Mouse (Mus musculus) liver, adult 2 months (tissue): ENCODE data around the gene Vsig10l. TPM values are rescaled to one million over a fixed set of nuclear protein-coding genes. Genes with fewer than 3 reads are reported as not detected.

ENCODE experiments used
- DNase-seq: peaks from one replicate; pipeline ENCODE4 v3.0.0-alpha.2; 2011; ENCODE audit warnings: low read depth, low spot score; ENCODE audit errors: extremely low read depth
- H3K27ac ChIP-seq: fragments of 200-500 bp; replicated peaks from 2 replicates; pipeline ENCODE4 v1.5.1; 2012; ENCODE audit warnings: low read depth, mild to moderate bottlenecking, control low read depth, inconsistent platforms, low read length; ENCODE audit not compliant: insufficient read depth
- H3K27me3 ChIP-seq: fragments of 200-500 bp; 2 replicates; pipeline ENCODE4 v1.6.1; 2012; ENCODE audit warnings: mild to moderate bottlenecking, moderate library complexity, low read length, inconsistent platforms; ENCODE audit not compliant: control insufficient read depth, insufficient read depth
- H3K36me3 ChIP-seq: fragments of 200-500 bp; 2 replicates; pipeline ENCODE4 v1.6.1; 2012; ENCODE audit warnings: low read length, inconsistent platforms; ENCODE audit not compliant: control insufficient read depth, insufficient read depth
- H3K4me1 ChIP-seq: fragments of 200-500 bp; 2 replicates; pipeline ENCODE4 v1.6.1; 2011; ENCODE audit warnings: low read length; ENCODE audit not compliant: control insufficient read depth, insufficient read depth
- H3K4me3 ChIP-seq: fragments of 200-500 bp; 2 replicates; pipeline ENCODE4 v1.5.1; 2011; ENCODE audit warnings: low read depth, mild to moderate bottlenecking, control low read depth, low read length, moderate library complexity; ENCODE audit not compliant: insufficient read depth
- H3K79me2 ChIP-seq: fragments of 200-500 bp; 2 replicates; pipeline ENCODE4 v1.6.1; 2012; ENCODE audit warnings: inconsistent platforms, mild to moderate bottlenecking, low read length, moderate library complexity; ENCODE audit not compliant: control insufficient read depth, insufficient read depth
- H3K9ac ChIP-seq: fragments of 200-500 bp; 2 replicates; pipeline ENCODE4 v1.6.1; 2012; ENCODE audit warnings: low read depth, mild to moderate bottlenecking, control low read depth, inconsistent platforms, low read length
- CTCF ChIP-seq: fragments of 200-500 bp; IDR thresholded peaks from 2 replicates; pipeline ENCODE4 v1.5.1; 2011; ENCODE audit warnings: low read depth, low read length, control low read depth
- POLR2A ChIP-seq: fragments of 200-500 bp; IDR thresholded peaks from 2 replicates; pipeline ENCODE4 v1.6.1; 2011; ENCODE audit warnings: low read length, control low read depth; ENCODE audit not compliant: insufficient read depth; ENCODE audit errors: extremely low read depth
- WGBS: fragments of 180-500 bp; shearing (Covaris S2); methylation state at CpG from one replicate; pipeline ENCODE4 v1.1.7; 2018; 5-methylcytosine and 5-hydroxymethylcytosine counted together
- polyA plus RNA-seq: library from polyadenylated mRNA; depleted of rRNA; stranded (reverse); fragments of >200 nt; gene quantifications from 2 replicates; pipeline ENCODE4 v1.2.3, GENCODE M21; 2012; rRNA removed
- total RNA-seq: library from RNA; depleted of rRNA; stranded (reverse); fragments of >200 nt; gene quantifications from 2 replicates; pipeline ENCODE4 v1.2.3, GENCODE M21; 2014; rRNA removed

Gene Vsig10l
- 0.37 and 0.47 TPM in 2 replicates for total RNA-seq
- polyA plus RNA-seq = 0.80 and 1.6 TPM in 2 replicates

GRCm38 (mm10) chr7:43462851-43463250, at the start of gene Vsig10l:
Gene Vsig10l (plus strand): TSS chr7:43463151.
- WGBS = 71% methylated on average over 4 of the region's 4 CpGs
- TF ChIP-seq CTCF = no peak
- no peak for TF ChIP-seq POLR2A

GRCm38 (mm10) chr7:43417298-43417697, 45.7 kb upstream of the Vsig10l start:
- Histone ChIP-seq H3K9ac (no peak overlapping the region), H3K27me3 (no peaks in the 10 kb centered on the region), H3K79me2 (no peaks in the 10 kb centered on the region), H3K4me3 (no peak overlapping the region), H3K4me1 (no peaks in the 10 kb centered on the region), H3K36me3 (no peaks in the 10 kb centered on the region), H3K27ac (no peak overlapping the region)
- DNase-seq = peak; percentile 21
- WGBS = 89% methylated on average over 10 of the region's 10 CpGs
- TF ChIP-seq CTCF (peak; percentile 15; the same call in 1 of the 2 replicates), POLR2A (no peak)

More at GRCm38 (mm10) chr7:43462851-43463250, at the start of gene Vsig10l:
- Histone ChIP-seq H3K27me3 (no peaks in the 10 kb centered on the region), H3K27ac (no peak within 1 kb of the TSS), H3K4me1 (peaks cover 2% of the 10 kb centered on the region), H3K4me3 (no peak within 1 kb of the TSS), H3K9ac (no peak within 1 kb of the TSS), H3K36me3 (no peaks in the 10 kb centered on the region), H3K79me2 (no peaks in the 10 kb centered on the region)
- DNase-seq = no peak

- Histone ChIP-seq H3K9ac (no peak overlapping the region), H3K4me1 (no peaks in the 10 kb centered on the region), H3K36me3 (no peaks in the 10 kb centered on the region), H3K27me3 (no peaks in the 10 kb centered on the region), H3K27ac (no peak overlapping the region), H3K4me3 (no peak overlapping the region), H3K79me2 (no peaks in the 10 kb centered on the region)
- DNase-seq = peak; percentile 45
- TF ChIP-seq POLR2A (no peak), CTCF (peak; percentile 99)
- 22% methylated on average over 11 of the region's 11 CpGs for WGBS
These were observed 39.8 kb upstream of the Vsig10l start for GRCm38 (mm10) chr7:43422995-43423617.

GRCm38 (mm10) chr7:43423991-43424625, 38.8 kb upstream of the Vsig10l start:
- no peak overlapping the region for H3K4me3 ChIP-seq
- H3K9ac ChIP-seq = no peak overlapping the region
- DNase-seq = no peak
- no peak overlapping the region for H3K27ac ChIP-seq
- H3K79me2 ChIP-seq = no peaks in the 10 kb centered on the region
- WGBS = 69% methylated on average over 3 of the region's 3 CpGs
- no peaks in the 10 kb centered on the region for H3K36me3 ChIP-seq
- H3K4me1 ChIP-seq = no peaks in the 10 kb centered on the region
- no peak for TF ChIP-seq POLR2A
- TF ChIP-seq CTCF = no peak
- no peaks in the 10 kb centered on the region for H3K27me3 ChIP-seq

- Histone ChIP-seq H3K4me3 (no peak within 1 kb of the TSS), H3K36me3 (no peaks in the 10 kb centered on the region), H3K27me3 (no peaks in the 10 kb centered on the region), H3K9ac (no peak within 1 kb of the TSS), H3K4me1 (no peaks in the 10 kb centered on the region), H3K27ac (no peak within 1 kb of the TSS), H3K79me2 (no peaks in the 10 kb centered on the region)
- TF ChIP-seq CTCF (no peak), POLR2A (no peak)
- WGBS = 82% methylated on average over 8 of the region's 8 CpGs
- DNase-seq = no peak
These were observed 35.5 kb upstream of the Vsig10l start, which contains the start of gene Lim2 for GRCm38 (mm10) chr7:43427406-43427805. Gene Lim2 (plus strand): TSS chr7:43427670.

GRCm38 (mm10) chr7:43429500-43429899, 33.5 kb upstream of the Vsig10l start:
- no peak overlapping the region for H3K9ac ChIP-seq
- no peaks in the 10 kb centered on the region for H3K4me1 ChIP-seq
- WGBS = 52% methylated on average over 4 of the region's 4 CpGs
- H3K27me3 ChIP-seq = no peaks in the 10 kb centered on the region
- no peaks in the 10 kb centered on the region for H3K79me2 ChIP-seq
- H3K27ac ChIP-seq = no peak overlapping the region
- H3K4me3 ChIP-seq = no peak overlapping the region
- TF ChIP-seq CTCF (no peak), POLR2A (no peak)
- DNase-seq = no peak
- H3K36me3 ChIP-seq = no peaks in the 10 kb centered on the region
